Mouse (Mus musculus) frontal cortex, postnatal 10 days (tissue): ENCODE results near the gene Btbd9.

ENCODE experiments used
- DNase-seq, 2 experiments: peaks; one replicate each; pipeline ENCODE4 v3.0.0; 2022; ENCODE audit warnings: low spot score in 2 of 2, mixed read lengths in 1 of 2

The Btbd9 gene

GRCm38 (mm10) chr17:30406002-30406401, 170.3 kb downstream of the Btbd9 start:
- DNase-seq, result no peak

- no peak for DNase-seq
Measured at GRCm38 (mm10) chr17:30402871-30403270, 173.4 kb downstream of the Btbd9 start.

GRCm38 (mm10) chr17:30395261-30395660, 181.0 kb downstream of the Btbd9 start:
- DNase-seq, result no peak

- DNase-seq, result no peak
Measured at GRCm38 (mm10) chr17:30392031-30392430, 184.3 kb downstream of the Btbd9 start.

- DNase-seq, result no peak
Measured at GRCm38 (mm10) chr17:30391220-30391619, 185.1 kb downstream of the Btbd9 start.

GRCm38 (mm10) chr17:30389686-30390085, 186.6 kb downstream of the Btbd9 start:
- no peak for DNase-seq

GRCm38 (mm10) chr17:30388817-30389216, 187.5 kb downstream of the Btbd9 start:
- DNase-seq, result no peak

GRCm38 (mm10) chr17:30388391-30388790, 187.9 kb downstream of the Btbd9 start:
- DNase-seq, result no peak

GRCm38 (mm10) chr17:30386241-30386640, 190.0 kb downstream of the Btbd9 start:
- DNase-seq, result no peak

GRCm38 (mm10) chr17:30383649-30384048, 192.6 kb downstream of the Btbd9 start:
- no peak for DNase-seq

GRCm38 (mm10) chr17:30378221-30379010, 197.9 kb downstream of the Btbd9 start:
- no peak for DNase-seq

- DNase-seq, result no peak
Measured at GRCm38 (mm10) chr17:30377754-30378153, 198.5 kb downstream of the Btbd9 start.

GRCm38 (mm10) chr17:30375107-30375506, 201.2 kb downstream of the Btbd9 start:
- no peak for DNase-seq

- no peak for DNase-seq
Measured at GRCm38 (mm10) chr17:30368559-30368958, 207.7 kb downstream of the Btbd9 start.

- DNase-seq, result no peak
Measured at GRCm38 (mm10) chr17:30364701-30365100, 211.6 kb downstream of the Btbd9 start.

GRCm38 (mm10) chr17:30363365-30363764, 212.9 kb downstream of the Btbd9 start:
- DNase-seq, result no peak

- no peak for DNase-seq
Measured at GRCm38 (mm10) chr17:30360654-30361053, 215.6 kb downstream of the Btbd9 start.

- no peak for DNase-seq
Measured at GRCm38 (mm10) chr17:30359392-30359791, 216.9 kb downstream of the Btbd9 start.

GRCm38 (mm10) chr17:30355431-30355830, 220.9 kb downstream of the Btbd9 start:
- DNase-seq, result no peak

GRCm38 (mm10) chr17:30354381-30354780, 221.9 kb downstream of the Btbd9 start:
- DNase-seq, result no peak

GRCm38 (mm10) chr17:30348031-30348430, 228.3 kb downstream of the Btbd9 start:
- no peak for DNase-seq

GRCm38 (mm10) chr17:30347101-30347613, 229.1 kb downstream of the Btbd9 start:
- no peak for DNase-seq

- DNase-seq, result no peak
Measured at GRCm38 (mm10) chr17:30345008-30345407, 231.3 kb downstream of the Btbd9 start.
